Mouse (Mus musculus) forebrain, embryonic 11.5 days (tissue): ENCODE data around the gene D5Ertd579e. TPM values are rescaled to one million over a fixed set of nuclear protein-coding genes. Genes with fewer than 3 reads are reported as not detected.

ENCODE experiments used
- ATAC-seq: fragments of 200-750 bp; cut with Nextera tagmentation; replicated peaks from 2 replicates; pipeline ENCODE4 v1.8.0; 2017; ENCODE audit warnings: moderate TSS enrichment; ENCODE audit not compliant: low FRiP score
- DNase-seq: peaks from one replicate; pipeline ENCODE4 v3.0.0-alpha.2; 2017; ENCODE audit warnings: low spot score
- H3K27ac ChIP-seq: fragments of 300-500 bp; sonication (generic); 2 replicates; pipeline ENCODE4 v1.5.1; 2014; ENCODE audit warnings: low read depth, low read length
- H3K27me3 ChIP-seq: fragments of 300-500 bp; sonication (generic); 2 replicates; pipeline ENCODE4 v1.6.1; 2014; ENCODE audit warnings: mild to moderate bottlenecking, low read length, mixed read lengths; ENCODE audit not compliant: control insufficient read depth, insufficient read depth
- H3K36me3 ChIP-seq: fragments of 300-500 bp; sonication (generic); 2 replicates; pipeline ENCODE4 v1.6.1; 2014; ENCODE audit warnings: mild to moderate bottlenecking, low read length, moderate library complexity, mixed read lengths; ENCODE audit not compliant: control insufficient read depth, insufficient read depth
- H3K4me1 ChIP-seq: fragments of 300-500 bp; sonication (generic); replicated peaks from 2 replicates; pipeline ENCODE4 v1.6.1; 2014; ENCODE audit warnings: low read length, mixed read lengths; ENCODE audit not compliant: control insufficient read depth, insufficient read depth
- H3K4me2 ChIP-seq: fragments of 300-500 bp; sonication (generic); 2 replicates; pipeline ENCODE4 v1.6.1; 2014; ENCODE audit warnings: low read depth, mild to moderate bottlenecking, low read length, moderate library complexity, mixed read lengths; ENCODE audit not compliant: severe bottlenecking
- H3K4me3 ChIP-seq: fragments of 300-500 bp; sonication (generic); 2 replicates; pipeline ENCODE4 v1.5.1; 2014; ENCODE audit warnings: low read depth, low read length
- H3K9ac ChIP-seq: fragments of 300-500 bp; sonication (generic); 2 replicates; pipeline ENCODE4 v1.6.1; 2014; ENCODE audit warnings: low read length
- H3K9me3 ChIP-seq: fragments of 300-500 bp; sonication (generic); 2 replicates; pipeline ENCODE4 v1.6.1; 2016; ENCODE audit warnings: low read length, mixed read lengths; ENCODE audit not compliant: control insufficient read depth
- WGBS: fragments of 180-500 bp; shearing (Covaris S2); extraction: QIAGEN DNeasy Blood & Tissue Kit; methylation state at CpG from one replicate; pipeline ENCODE4 v1.1.7; 2014; 5-methylcytosine and 5-hydroxymethylcytosine counted together
- polyA plus RNA-seq: library from polyadenylated mRNA; unstranded; fragments of >200 nt; fragmentation: Nextera tagmentation; extraction: Ambion mirVana; gene quantifications from 2 replicates; pipeline ENCODE4 v1.2.1, GENCODE M21; 2014

D5Ertd579e gene
- polyA plus RNA-seq, 1 experiment from 2014 or later = 41.9 TPM

- Histone ChIP-seq H3K27me3 (no peaks in the 10 kb centered on the region), H3K4me2 (peak overlapping the region; percentile 95), H3K9ac (peak overlapping the region; percentile 67), H3K27ac (no peak overlapping the region), H3K36me3 (no peaks in the 10 kb centered on the region), H3K4me3 (peak overlapping the region; percentile 64), H3K9me3 (no peaks in the 10 kb centered on the region), H3K4me1 (peaks cover 5% of the 10 kb centered on the region; the same call in 1 of the 2 replicates)
- under 1% methylated on average over 39 of the region's 40 CpGs for WGBS
- DNase-seq (no peak), ATAC-seq (no peak; the same call in 1 of the 2 replicates)
Observed at GRCm38 (mm10) chr5:36581259-36581923, 114.4 kb downstream of the D5Ertd579e start.

- H3K9ac ChIP-seq = no peak overlapping the region
- DNase-seq = no peak
Observed at GRCm38 (mm10) chr5:36579967-36580366, 115.9 kb downstream of the D5Ertd579e start.

GRCm38 (mm10) chr5:36578982-36579381 lies 116.8 kb downstream of the D5Ertd579e start:
- no peaks in the 10 kb centered on the region for H3K36me3 ChIP-seq
- DNase-seq = no peak
- no peak overlapping the region for H3K4me3 ChIP-seq
- H3K9ac ChIP-seq = no peak overlapping the region
- H3K27me3 ChIP-seq = no peaks in the 10 kb centered on the region
- H3K4me2 ChIP-seq = no peak overlapping the region
- H3K9me3 ChIP-seq = no peaks in the 10 kb centered on the region
- no peak overlapping the region for H3K27ac ChIP-seq
- H3K4me1 ChIP-seq = peaks cover 5% of the 10 kb centered on the region; the same call in 1 of the 2 replicates
- WGBS = 83% methylated on average over 2 of the region's 2 CpGs
- no peak for ATAC-seq

More at GRCm38 (mm10) chr5:36579967-36580366, 115.9 kb downstream of the D5Ertd579e start:
- 79% methylated on average over 7 of the region's 7 CpGs for WGBS
- no peak overlapping the region for H3K4me2 ChIP-seq
- no peak for ATAC-seq
- H3K36me3 ChIP-seq = no peaks in the 10 kb centered on the region
- no peak overlapping the region for H3K27ac ChIP-seq
- no peak overlapping the region for H3K4me3 ChIP-seq
- H3K27me3 ChIP-seq = no peaks in the 10 kb centered on the region
- no peaks in the 10 kb centered on the region for H3K9me3 ChIP-seq
- peaks cover 5% of the 10 kb centered on the region; the same call in 1 of the 2 replicates for H3K4me1 ChIP-seq

GRCm38 (mm10) chr5:36576457-36576856 lies 119.4 kb downstream of the D5Ertd579e start:
- no peak overlapping the region for H3K4me2 ChIP-seq
- no peaks in the 10 kb centered on the region for H3K36me3 ChIP-seq
- peaks cover 7% of the 10 kb centered on the region; the same call in 1 of the 2 replicates for H3K4me1 ChIP-seq
- no peak overlapping the region for H3K4me3 ChIP-seq
- no peaks in the 10 kb centered on the region for H3K9me3 ChIP-seq
- ATAC-seq (no peak), DNase-seq (no peak)
- no peaks in the 10 kb centered on the region for H3K27me3 ChIP-seq
- WGBS = 90% methylated on average over 3 of the region's 3 CpGs
- no peak overlapping the region for H3K27ac ChIP-seq
- no peak overlapping the region for H3K9ac ChIP-seq

- H3K36me3 ChIP-seq = no peaks in the 10 kb centered on the region; the same call in 1 of the 2 replicates
- 74% methylated on average over 1 of the region's 1 CpGs for WGBS
Observed at GRCm38 (mm10) chr5:36575745-36576144, 120.1 kb downstream of the D5Ertd579e start.

GRCm38 (mm10) chr5:36575227-36575626 lies 120.6 kb downstream of the D5Ertd579e start:
- Histone ChIP-seq H3K9ac (no peak overlapping the region), H3K36me3 (no peaks in the 10 kb centered on the region; the same call in 1 of the 2 replicates), H3K4me2 (no peak overlapping the region), H3K27ac (no peak overlapping the region), H3K27me3 (no peaks in the 10 kb centered on the region), H3K9me3 (no peaks in the 10 kb centered on the region), H3K4me3 (no peak overlapping the region), H3K4me1 (peaks cover 2% of the 10 kb centered on the region; the same call in 1 of the 2 replicates)
- ATAC-seq (no peak), DNase-seq (no peak)
- 85% methylated on average over 3 of the region's 3 CpGs for WGBS

More at GRCm38 (mm10) chr5:36575745-36576144, 120.1 kb downstream of the D5Ertd579e start:
- Histone ChIP-seq H3K4me1 (peaks cover 2% of the 10 kb centered on the region; the same call in 1 of the 2 replicates), H3K27ac (no peak overlapping the region), H3K9me3 (no peaks in the 10 kb centered on the region), H3K27me3 (no peaks in the 10 kb centered on the region), H3K4me2 (no peak overlapping the region), H3K9ac (no peak overlapping the region), H3K4me3 (no peak overlapping the region)
- DNase-seq (no peak), ATAC-seq (no peak)

- H3K9me3 ChIP-seq = no peaks in the 10 kb centered on the region
- H3K27me3 ChIP-seq = no peaks in the 10 kb centered on the region
- no peak for DNase-seq
- ATAC-seq = no peak
- H3K4me2 ChIP-seq = no peak overlapping the region
- H3K9ac ChIP-seq = no peak overlapping the region
- no peak overlapping the region for H3K27ac ChIP-seq
- WGBS = 67% methylated on average over 8 of the region's 8 CpGs
- H3K4me3 ChIP-seq = no peak overlapping the region
- H3K4me1 ChIP-seq = 0 out of 2 replicates have a peak, but pooled peaks cover 2% of the 10 kb centered on the region
- H3K36me3 ChIP-seq = no peaks in the 10 kb centered on the region; the same call in 1 of the 2 replicates
Observed at GRCm38 (mm10) chr5:36574147-36574870, 121.5 kb downstream of the D5Ertd579e start.

- 0 out of 2 replicates have a peak, but pooled peaks cover 2% of the 10 kb centered on the region for H3K4me1 ChIP-seq
- 57% methylated on average over 3 of the region's 3 CpGs for WGBS
- no peak for DNase-seq
- no peak overlapping the region for H3K9ac ChIP-seq
- no peak for ATAC-seq
- H3K27ac ChIP-seq = no peak overlapping the region
- H3K27me3 ChIP-seq = no peaks in the 10 kb centered on the region
- no peak overlapping the region for H3K4me3 ChIP-seq
- no peaks in the 10 kb centered on the region; the same call in 1 of the 2 replicates for H3K36me3 ChIP-seq
- H3K9me3 ChIP-seq = no peaks in the 10 kb centered on the region
- H3K4me2 ChIP-seq = no peak overlapping the region
Observed at GRCm38 (mm10) chr5:36573354-36573753, 122.5 kb downstream of the D5Ertd579e start.
